Mouse (Mus musculus): ENCODE results near the gene Cetn4.

DNA sequence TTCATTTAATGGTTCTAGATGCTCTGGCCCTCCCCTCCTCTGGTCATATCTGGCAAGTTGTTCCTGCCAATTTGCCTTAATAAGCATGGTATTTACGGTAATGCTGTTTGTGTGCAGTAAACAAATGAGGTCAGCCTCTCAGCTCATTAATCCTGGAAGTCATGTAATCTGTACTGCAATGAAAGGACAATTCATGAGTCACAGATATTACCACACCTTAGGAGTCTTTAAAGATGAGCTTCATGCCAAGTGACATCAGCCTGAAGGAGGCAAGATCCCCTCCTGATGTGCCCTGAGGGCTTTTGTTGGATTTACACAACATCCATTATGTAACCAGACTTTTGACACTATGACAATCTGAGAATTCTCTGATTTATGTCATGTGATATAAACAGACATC, 42.2 kb upstream of the Cetn4 start:
- no peak for TF ChIP-seq POLR2A (IDR thresholded peaks at IDR 0.05; ENCODE audit: insufficient read depth, low read depth, low read length)
- no peak for TF ChIP-seq CTCF (IDR thresholded peaks at IDR 0.05)

Data from heart, adult 2 months (tissue).